Mouse (Mus musculus): ENCODE results near the gene Cic.

Cic gene

GRCm38 (mm10) chr7:25284766-25285165 is 17.3 kb downstream of the Cic start:
- DNase-seq: no peak

- DNase-seq: no peak
These were observed 18.2 kb downstream of the Cic start for GRCm38 (mm10) chr7:25285511-25286238.

- no peak for DNase-seq
These were observed 19.5 kb downstream of the Cic start for GRCm38 (mm10) chr7:25286989-25287388.

DNA sequence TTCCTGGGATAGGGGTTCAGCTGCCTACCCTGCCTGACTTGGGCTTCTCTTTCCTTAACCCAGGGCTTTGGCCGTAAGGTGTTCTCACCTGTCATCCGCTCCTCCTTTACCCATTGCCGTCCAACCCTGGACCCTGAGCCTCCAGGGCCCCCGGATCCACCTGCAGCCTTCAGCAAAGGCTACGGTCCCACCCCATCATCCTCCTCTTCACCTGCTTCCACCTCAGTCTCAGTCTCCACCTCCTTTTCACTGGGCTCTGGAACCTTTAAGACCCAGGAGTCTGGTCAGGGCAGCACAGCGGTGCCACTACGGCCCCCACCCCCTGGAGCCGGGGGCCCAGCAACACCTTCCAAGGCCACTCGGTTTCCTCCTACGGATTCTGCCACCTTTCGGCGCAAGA is 20.5 kb downstream of the Cic start:
- DNase-seq: no peak

DNA sequence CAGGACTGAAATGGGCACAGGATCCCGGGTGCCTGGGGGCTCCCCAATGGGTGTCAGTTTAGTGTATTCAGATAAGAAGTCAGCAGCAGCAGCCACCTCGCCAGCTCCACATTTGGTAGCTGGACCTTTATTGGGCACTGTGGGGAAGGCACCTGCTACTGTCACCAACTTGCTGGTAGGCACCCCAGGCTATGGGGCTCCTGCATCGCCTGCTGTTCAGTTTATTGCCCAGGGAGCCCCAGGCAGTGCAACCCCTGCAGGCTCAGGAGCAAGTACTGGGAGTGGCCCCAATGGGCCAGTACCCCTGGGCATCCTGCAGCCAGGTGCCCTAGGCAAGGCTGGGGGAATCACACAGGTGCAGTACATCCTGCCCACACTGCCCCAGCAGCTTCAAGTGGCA is 21.2 kb downstream of the Cic start:
- DNase-seq: no peak

- DNase-seq: no peak
These were observed 22.4 kb downstream of the Cic start for GRCm38 (mm10) chr7:25289925-25290324.

DNA sequence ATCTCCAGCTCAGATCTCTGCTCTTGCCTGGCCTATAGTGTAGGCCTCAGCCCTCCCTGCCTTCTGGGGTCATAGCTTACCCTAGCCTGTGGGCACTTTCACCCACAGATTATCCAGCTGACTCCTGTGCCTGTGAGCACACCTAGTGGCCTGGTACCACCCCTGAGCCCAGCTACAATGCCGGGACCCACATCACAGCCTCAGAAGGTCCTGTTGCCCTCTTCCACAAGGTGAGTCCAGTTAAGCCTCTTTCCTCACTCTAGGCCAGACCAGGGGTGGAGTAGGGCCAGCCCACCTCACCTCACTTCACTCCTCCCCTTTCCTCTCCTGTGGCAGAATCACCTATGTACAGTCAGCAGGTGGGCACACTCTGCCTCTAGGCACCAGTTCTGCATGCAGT is 23.0 kb downstream of the Cic start:
- DNase-seq: no peak

DNA sequence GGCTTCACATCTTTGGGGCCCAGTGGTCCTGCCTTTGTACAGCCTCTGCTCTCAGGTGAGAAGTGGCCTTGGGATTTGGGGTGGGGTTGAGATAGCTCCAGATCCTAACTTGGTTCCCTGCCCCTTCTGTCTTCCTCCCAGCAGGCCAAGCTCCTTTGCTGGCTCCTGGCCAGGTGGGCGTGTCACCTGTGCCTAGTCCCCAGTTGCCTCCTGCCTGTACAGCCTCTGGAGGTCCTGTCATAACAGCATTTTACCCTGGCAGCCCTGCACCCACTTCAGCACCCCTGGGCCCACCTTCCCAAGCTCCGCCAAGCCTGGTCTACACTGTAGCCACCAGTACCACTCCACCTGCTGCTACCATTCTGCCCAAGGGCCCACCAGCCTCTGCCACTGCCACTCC is 23.4 kb downstream of the Cic start:
- DNase-seq: no peak

- DNase-seq: no peak
These were observed 24.6 kb downstream of the Cic start for GRCm38 (mm10) chr7:25292107-25292506.

- no peak for DNase-seq
These were observed 25.8 kb downstream of the Cic start for GRCm38 (mm10) chr7:25293191-25293739.

DNA sequence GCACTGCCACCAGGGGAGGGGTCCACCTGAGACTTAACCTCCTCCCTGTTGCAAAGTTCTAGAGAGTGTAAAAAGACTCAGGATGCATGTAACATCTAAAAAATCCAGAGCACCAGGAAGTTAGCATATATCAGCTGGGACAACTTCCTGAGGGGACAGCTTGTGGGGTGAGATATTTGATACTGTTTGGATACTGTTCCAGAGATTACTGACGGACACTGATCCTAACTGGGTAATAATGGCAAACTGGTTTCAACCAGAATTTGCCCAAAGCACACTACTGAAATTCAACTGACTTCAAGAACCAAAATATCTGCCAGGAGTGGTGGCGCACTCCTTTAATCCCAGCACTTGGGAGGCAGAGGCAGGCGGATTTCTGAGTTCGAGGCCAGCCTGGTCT is 27.0 kb downstream of the Cic start:
- no peak for DNase-seq

GRCm38 (mm10) chr7:25294960-25295722 is 27.6 kb downstream of the Cic start:
- no peak for DNase-seq

GRCm38 (mm10) chr7:25296945-25297453 is 29.5 kb downstream of the Cic start:
- no peak for DNase-seq

GRCm38 (mm10) chr7:25297454-25298325 is 30.2 kb downstream of the Cic start, which contains the start of gene Pafah1b3:
Pafah1b3 (minus strand) TSS chr7:25297986.
- peak; percentile 90 for DNase-seq

DNA sequence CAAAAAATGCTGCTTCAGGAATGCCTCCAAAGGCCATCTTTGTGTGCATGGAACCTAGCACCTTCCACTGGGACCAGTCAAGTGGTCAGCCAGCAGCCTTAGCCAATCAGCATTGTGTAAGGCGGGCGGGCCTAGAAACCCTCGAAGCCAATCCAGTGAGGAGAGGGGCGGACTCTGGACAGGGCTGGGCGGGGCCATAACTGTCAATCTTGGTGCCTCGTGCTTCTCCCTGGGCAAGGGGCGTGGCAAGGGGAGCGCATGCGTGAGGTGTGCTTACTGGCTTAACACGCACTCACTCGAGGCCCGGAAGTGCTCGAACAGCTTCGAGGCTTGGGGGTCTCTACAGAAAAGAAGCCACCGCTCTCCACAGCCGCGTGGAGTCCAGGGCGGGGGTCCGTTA is 33.6 kb downstream of the Cic start, which contains the start of gene Prr19:
Gene Prr19, plus strand, starts transcription at position 349 of the 400 bp plus-strand sequence.
- DNase-seq: no peak

GRCm38 (mm10) chr7:25303003-25303684 is 35.6 kb downstream of the Cic start:
- DNase-seq: no peak

DNA sequence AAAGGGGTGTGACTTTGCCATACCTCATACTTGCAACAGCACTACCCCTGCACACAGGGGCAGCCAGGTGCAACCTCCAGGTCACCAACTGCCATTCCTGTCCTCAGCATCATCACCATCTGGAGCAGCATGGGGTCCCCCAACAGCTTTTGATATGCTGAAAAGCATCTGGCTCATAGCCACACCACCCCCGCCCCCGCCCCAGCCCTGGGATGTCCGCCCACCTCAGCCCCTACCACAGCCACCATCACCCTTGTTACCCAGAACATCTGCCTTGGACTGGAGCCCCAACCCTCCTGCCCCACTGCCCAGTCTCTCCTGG is 36.1 kb downstream of the Cic start:
- no peak for DNase-seq

DNA sequence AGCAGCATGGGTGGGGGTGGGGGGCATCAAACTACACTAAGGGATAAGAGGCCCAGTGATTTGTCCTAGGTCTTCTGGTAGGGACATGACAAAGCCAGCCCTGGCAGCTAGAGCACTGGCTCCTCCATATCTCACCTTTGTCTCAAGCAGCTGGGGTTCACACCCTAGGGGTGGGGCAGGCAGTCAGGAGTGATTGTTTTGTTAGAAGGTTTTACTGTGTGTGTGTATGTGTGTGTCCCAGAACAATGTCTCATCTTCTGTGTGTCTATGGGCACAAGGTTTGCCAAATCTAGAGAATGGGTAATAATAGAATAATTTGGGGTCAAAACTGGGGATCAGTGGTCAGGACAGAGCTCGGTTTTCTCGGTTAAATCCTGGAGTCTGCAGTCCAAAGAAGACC is 38.0 kb downstream of the Cic start:
- no peak for DNase-seq

DNA sequence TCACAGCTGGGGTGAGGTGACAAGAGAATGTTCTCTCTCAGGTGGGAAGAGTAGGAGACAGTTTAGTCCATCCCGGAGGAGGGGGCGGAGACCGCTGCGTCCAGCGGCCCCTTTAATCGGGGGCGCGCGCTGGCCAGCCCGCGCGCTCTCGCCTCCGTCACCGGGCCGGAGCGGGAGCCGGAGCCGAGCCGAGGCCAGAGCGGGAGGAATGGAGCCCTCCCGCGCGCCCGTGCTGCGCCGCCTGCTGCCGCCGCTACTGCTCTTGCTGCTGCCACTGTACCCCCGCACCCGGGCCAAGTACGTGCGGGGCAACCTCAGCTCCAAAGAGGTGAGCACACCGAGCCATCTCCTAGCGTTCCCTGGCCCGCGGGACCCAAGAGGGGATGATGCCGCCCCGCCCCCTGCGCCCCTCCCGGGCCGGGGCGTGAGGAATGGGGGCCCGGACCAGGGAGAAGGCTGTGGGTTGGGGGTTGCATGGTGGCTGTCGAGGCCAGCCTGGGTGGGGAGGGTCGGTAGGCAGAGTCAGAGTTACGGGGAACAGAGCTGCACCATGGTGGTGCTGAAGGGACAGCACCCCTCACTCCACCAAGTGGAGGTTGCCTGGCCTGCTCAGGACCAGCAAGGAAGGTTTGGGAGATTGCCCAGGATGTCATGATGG is 38.6 kb downstream of the Cic start, which contains the start of gene Tmem145:
Gene Tmem145, plus strand, starts transcription at position 151 of the 658 bp plus-strand sequence.
- peak; percentile 42 for DNase-seq

- DNase-seq: no peak
These were observed 39.1 kb downstream of the Cic start for GRCm38 (mm10) chr7:25306614-25306996.

DNA sequence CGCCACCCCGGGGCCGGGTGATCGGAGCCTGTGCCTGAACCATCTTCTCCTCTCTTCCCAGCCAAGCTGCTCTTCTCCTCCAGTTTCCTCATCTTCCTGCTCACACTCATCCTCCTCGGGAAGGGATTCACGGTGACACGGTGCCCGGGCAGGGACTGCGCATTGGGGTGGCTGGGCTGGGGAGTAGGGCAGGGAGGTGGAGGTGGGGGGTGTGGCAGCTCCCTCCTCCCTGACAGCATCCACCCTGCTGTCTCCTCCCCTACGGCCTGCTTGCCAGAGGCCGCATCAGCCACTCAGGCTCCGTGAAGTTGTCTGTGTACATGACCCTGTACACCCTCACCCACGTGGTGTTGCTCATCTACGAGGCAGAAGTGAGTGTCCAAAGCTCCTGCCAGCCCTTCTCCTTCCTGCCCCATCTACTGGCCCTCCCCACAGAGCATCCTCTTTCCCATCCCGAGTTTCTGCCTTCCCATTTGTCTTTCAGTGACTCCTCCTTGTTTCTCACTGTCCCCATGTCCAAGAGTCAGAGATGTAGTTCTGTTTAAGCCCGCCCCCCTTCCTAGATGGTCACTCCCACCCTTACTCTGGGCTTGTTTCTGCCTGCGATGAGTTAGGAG is 41.3 kb downstream of the Cic start:
- no peak for DNase-seq

All from right cerebral cortex, adult 18-20 months (tissue).